Mouse (Mus musculus): Measurements from ENCODE around the gene Ip6k3. TPM values are rescaled to one million over a fixed set of nuclear protein-coding genes. Genes with fewer than 3 reads are reported as not detected.

Gene Ip6k3
- polyA plus RNA-seq, 1 experiment from 2014 or later: not detected

GRCm38 (mm10) chr17:27160905-27161304 is 6.7 kb downstream of the Ip6k3 start:
- WGBS: 79% methylated on average over 4 of the region's 4 CpGs
- no peak for ATAC-seq
- H3K4me3 ChIP-seq (replicated peaks; ENCODE audit: low read length): no peak overlapping the region
- no peak overlapping the region for H3K27ac ChIP-seq (ENCODE audit: low read length)
- H3K4me1 ChIP-seq (replicated peaks; ENCODE audit: control insufficient read depth, insufficient read depth, low read length): no peaks in the 10 kb centered on the region
- no peak overlapping the region for H3K9ac ChIP-seq (replicated peaks; ENCODE audit: low read depth, low read length)
- H3K4me2 ChIP-seq (ENCODE audit: low read length): no peak overlapping the region
- no peaks in the 10 kb centered on the region for H3K36me3 ChIP-seq (ENCODE audit: control insufficient read depth, insufficient read depth)
- no peaks in the 10 kb centered on the region for H3K27me3 ChIP-seq (replicated peaks; ENCODE audit: control insufficient read depth, insufficient read depth, low read length)
- H3K9me3 ChIP-seq (ENCODE audit: control insufficient read depth, low read length): no peaks in the 10 kb centered on the region

GRCm38 (mm10) chr17:27159169-27159568 is 8.4 kb downstream of the Ip6k3 start:
- H3K36me3 ChIP-seq (ENCODE audit: control insufficient read depth, insufficient read depth): no peaks in the 10 kb centered on the region
- no peak for ATAC-seq
- H3K27me3 ChIP-seq (replicated peaks; ENCODE audit: control insufficient read depth, insufficient read depth, low read length): no peaks in the 10 kb centered on the region
- H3K4me1 ChIP-seq (replicated peaks; ENCODE audit: control insufficient read depth, insufficient read depth, low read length): peaks cover 1% of the 10 kb centered on the region; the same call in 1 of the 2 replicates
- no peak overlapping the region for H3K4me2 ChIP-seq (ENCODE audit: low read length)
- H3K9ac ChIP-seq (replicated peaks; ENCODE audit: low read depth, low read length): no peak overlapping the region
- H3K27ac ChIP-seq (ENCODE audit: low read length): no peak overlapping the region
- H3K9me3 ChIP-seq (ENCODE audit: control insufficient read depth, low read length): no peaks in the 10 kb centered on the region
- H3K4me3 ChIP-seq (replicated peaks; ENCODE audit: low read length): no peak overlapping the region
- WGBS: 85% methylated on average over 7 of the region's 7 CpGs

- WGBS: 79% methylated on average over 6 of the region's 6 CpGs
Observed at GRCm38 (mm10) chr17:27158439-27158838, 9.2 kb downstream of the Ip6k3 start.

GRCm38 (mm10) chr17:27155752-27156151 is 11.8 kb downstream of the Ip6k3 start:
- ATAC-seq: no peak
- Histone ChIP-seq H3K36me3 (ENCODE audit: control insufficient read depth, insufficient read depth) (no peaks in the 10 kb centered on the region), H3K4me3 (replicated peaks; ENCODE audit: low read length) (no peak overlapping the region), H3K4me1 (replicated peaks; ENCODE audit: control insufficient read depth, insufficient read depth, low read length) (peaks cover 3% of the 10 kb centered on the region; the same call in 1 of the 2 replicates), H3K9ac (replicated peaks; ENCODE audit: low read depth, low read length) (no peak overlapping the region), H3K27ac (ENCODE audit: low read length) (no peak overlapping the region), H3K9me3 (ENCODE audit: control insufficient read depth, low read length) (no peaks in the 10 kb centered on the region), H3K4me2 (ENCODE audit: low read length) (no peak overlapping the region), H3K27me3 (replicated peaks; ENCODE audit: control insufficient read depth, insufficient read depth, low read length) (no peaks in the 10 kb centered on the region)
- WGBS: 87% methylated on average over 8 of the region's 8 CpGs

More at GRCm38 (mm10) chr17:27158439-27158838, 9.2 kb downstream of the Ip6k3 start:
- H3K9me3 ChIP-seq (ENCODE audit: control insufficient read depth, low read length): no peaks in the 10 kb centered on the region
- no peak overlapping the region for H3K27ac ChIP-seq (ENCODE audit: low read length)
- H3K4me1 ChIP-seq (replicated peaks; ENCODE audit: control insufficient read depth, insufficient read depth, low read length): peaks cover 3% of the 10 kb centered on the region; the same call in 1 of the 2 replicates
- H3K9ac ChIP-seq (replicated peaks; ENCODE audit: low read depth, low read length): no peak overlapping the region
- no peak overlapping the region for H3K4me3 ChIP-seq (replicated peaks; ENCODE audit: low read length)
- no peaks in the 10 kb centered on the region for H3K36me3 ChIP-seq (ENCODE audit: control insufficient read depth, insufficient read depth)
- ATAC-seq: no peak
- no peaks in the 10 kb centered on the region for H3K27me3 ChIP-seq (replicated peaks; ENCODE audit: control insufficient read depth, insufficient read depth, low read length)
- H3K4me2 ChIP-seq (ENCODE audit: low read length): no peak overlapping the region

- H3K9ac ChIP-seq (replicated peaks; ENCODE audit: low read depth, low read length): no peak overlapping the region
- H3K4me3 ChIP-seq (replicated peaks; ENCODE audit: low read length): no peak overlapping the region
- no peak overlapping the region for H3K27ac ChIP-seq (ENCODE audit: low read length)
- no peaks in the 10 kb centered on the region for H3K27me3 ChIP-seq (replicated peaks; ENCODE audit: control insufficient read depth, insufficient read depth, low read length)
- peaks cover 3% of the 10 kb centered on the region; the same call in 1 of the 2 replicates for H3K4me1 ChIP-seq (replicated peaks; ENCODE audit: control insufficient read depth, insufficient read depth, low read length)
- no peaks in the 10 kb centered on the region for H3K36me3 ChIP-seq (ENCODE audit: control insufficient read depth, insufficient read depth)
- H3K4me2 ChIP-seq (ENCODE audit: low read length): no peak overlapping the region
- WGBS: 85% methylated on average over 6 of the region's 6 CpGs
- no peak for ATAC-seq
- no peaks in the 10 kb centered on the region for H3K9me3 ChIP-seq (ENCODE audit: control insufficient read depth, low read length)
Observed at GRCm38 (mm10) chr17:27154881-27155280, 12.7 kb downstream of the Ip6k3 start.

- Histone ChIP-seq H3K4me1 (replicated peaks; ENCODE audit: control insufficient read depth, insufficient read depth, low read length) (peaks cover 3% of the 10 kb centered on the region; the same call in 1 of the 2 replicates), H3K36me3 (ENCODE audit: control insufficient read depth, insufficient read depth) (no peaks in the 10 kb centered on the region), H3K27me3 (replicated peaks; ENCODE audit: control insufficient read depth, insufficient read depth, low read length) (no peaks in the 10 kb centered on the region), H3K9ac (replicated peaks; ENCODE audit: low read depth, low read length) (no peak overlapping the region), H3K4me3 (replicated peaks; ENCODE audit: low read length) (no peak overlapping the region), H3K9me3 (ENCODE audit: control insufficient read depth, low read length) (no peaks in the 10 kb centered on the region), H3K4me2 (ENCODE audit: low read length) (no peak overlapping the region), H3K27ac (ENCODE audit: low read length) (peak overlapping the region; percentile 20; the same call in 1 of the 2 replicates)
- ATAC-seq: no peak
- WGBS: 66% methylated on average over 14 of the region's 14 CpGs
Observed at GRCm38 (mm10) chr17:27154256-27154655, 13.3 kb downstream of the Ip6k3 start.

GRCm38 (mm10) chr17:27153773-27154193 is 13.8 kb downstream of the Ip6k3 start:
- H3K9me3 ChIP-seq (ENCODE audit: control insufficient read depth, low read length): no peaks in the 10 kb centered on the region
- no peak overlapping the region for H3K27ac ChIP-seq (ENCODE audit: low read length)
- H3K4me2 ChIP-seq (ENCODE audit: low read length): no peak overlapping the region
- H3K9ac ChIP-seq (replicated peaks; ENCODE audit: low read depth, low read length): no peak overlapping the region
- no peak for ATAC-seq
- no peak overlapping the region for H3K4me3 ChIP-seq (replicated peaks; ENCODE audit: low read length)
- H3K4me1 ChIP-seq (replicated peaks; ENCODE audit: control insufficient read depth, insufficient read depth, low read length): peaks cover 3% of the 10 kb centered on the region; the same call in 1 of the 2 replicates
- 69% methylated on average over 9 of the region's 9 CpGs for WGBS
- H3K36me3 ChIP-seq (ENCODE audit: control insufficient read depth, insufficient read depth): no peaks in the 10 kb centered on the region
- H3K27me3 ChIP-seq (replicated peaks; ENCODE audit: control insufficient read depth, insufficient read depth, low read length): no peaks in the 10 kb centered on the region

- Histone ChIP-seq H3K27ac (ENCODE audit: low read length) (no peak overlapping the region), H3K27me3 (replicated peaks; ENCODE audit: control insufficient read depth, insufficient read depth, low read length) (no peaks in the 10 kb centered on the region), H3K36me3 (ENCODE audit: control insufficient read depth, insufficient read depth) (no peaks in the 10 kb centered on the region), H3K9ac (replicated peaks; ENCODE audit: low read depth, low read length) (no peak overlapping the region), H3K4me3 (replicated peaks; ENCODE audit: low read length) (no peak overlapping the region), H3K9me3 (ENCODE audit: control insufficient read depth, low read length) (no peaks in the 10 kb centered on the region), H3K4me2 (ENCODE audit: low read length) (no peak overlapping the region), H3K4me1 (replicated peaks; ENCODE audit: control insufficient read depth, insufficient read depth, low read length) (peaks cover 3% of the 10 kb centered on the region; the same call in 1 of the 2 replicates)
- no peak for ATAC-seq
- 61% methylated on average over 8 of the region's 8 CpGs for WGBS
Observed at GRCm38 (mm10) chr17:27152976-27153723, 14.4 kb downstream of the Ip6k3 start.

GRCm38 (mm10) chr17:27151411-27151810 is 16.2 kb downstream of the Ip6k3 start:
- ATAC-seq: no peak
- peaks cover 9% of the 10 kb centered on the region for H3K4me1 ChIP-seq (replicated peaks; ENCODE audit: control insufficient read depth, insufficient read depth, low read length)
- no peak overlapping the region for H3K4me2 ChIP-seq (ENCODE audit: low read length)
- no peak overlapping the region for H3K9ac ChIP-seq (replicated peaks; ENCODE audit: low read depth, low read length)
- H3K27me3 ChIP-seq (replicated peaks; ENCODE audit: control insufficient read depth, insufficient read depth, low read length): no peaks in the 10 kb centered on the region
- no peaks in the 10 kb centered on the region for H3K36me3 ChIP-seq (ENCODE audit: control insufficient read depth, insufficient read depth)
- no peak overlapping the region for H3K4me3 ChIP-seq (replicated peaks; ENCODE audit: low read length)
- no peaks in the 10 kb centered on the region for H3K9me3 ChIP-seq (ENCODE audit: control insufficient read depth, low read length)
- no peak overlapping the region for H3K27ac ChIP-seq (ENCODE audit: low read length)
- WGBS: 75% methylated on average over 8 of the region's 8 CpGs

Data from forebrain, embryonic 16.5 days (tissue).